Mouse (Mus musculus) heart, embryonic 13.5 days (tissue): ENCODE results near the gene Matn4. TPM values are rescaled to one million over a fixed set of nuclear protein-coding genes. Genes with fewer than 3 reads are reported as not detected.

Experiments used
- ATAC-seq: fragments of 200-750 bp; cut with Nextera tagmentation; 2 replicates; pipeline ENCODE4 v1.8.0; 2017; ENCODE audit warnings: moderate TSS enrichment; ENCODE audit not compliant: insufficient number of reproducible peaks, low FRiP score, low TSS enrichment; ENCODE audit errors: extremely low read depth
- H3K27ac ChIP-seq: fragments of 300-500 bp; sonication (generic); replicated peaks from 2 replicates; pipeline ENCODE4 v1.5.1; 2015; ENCODE audit warnings: moderate library complexity, mild to moderate bottlenecking, inconsistent platforms
- H3K27me3 ChIP-seq: fragments of 300-500 bp; sonication (generic); replicated peaks from 2 replicates; pipeline ENCODE4 v1.6.1; 2015; ENCODE audit warnings: mild to moderate bottlenecking, inconsistent platforms
- H3K36me3 ChIP-seq: fragments of 300-500 bp; sonication (generic); 2 replicates; pipeline ENCODE4 v1.6.1; 2015; ENCODE audit warnings: mild to moderate bottlenecking, inconsistent platforms
- H3K4me1 ChIP-seq: fragments of 300-500 bp; sonication (generic); 2 replicates; pipeline ENCODE4 v1.6.1; 2015; ENCODE audit warnings: inconsistent platforms
- H3K4me2 ChIP-seq: fragments of 300-500 bp; sonication (generic); 2 replicates; pipeline ENCODE4 v1.6.1; 2015; ENCODE audit warnings: inconsistent platforms, mild to moderate bottlenecking, moderate library complexity
- H3K4me3 ChIP-seq: fragments of 300-500 bp; sonication (generic); 2 replicates; pipeline ENCODE4 v1.5.1; 2015; ENCODE audit warnings: moderate library complexity, mild to moderate bottlenecking, inconsistent platforms
- H3K9ac ChIP-seq: fragments of 300-500 bp; sonication (generic); 2 replicates; pipeline ENCODE4 v1.6.1; 2015; ENCODE audit warnings: inconsistent platforms, mild to moderate bottlenecking, moderate library complexity
- H3K9me3 ChIP-seq: fragments of 300-500 bp; sonication (generic); 2 replicates; pipeline ENCODE4 v1.6.1; 2016; ENCODE audit warnings: inconsistent platforms
- WGBS: fragments of 180-500 bp; shearing (Covaris S2); methylation state at CpG from one replicate; pipeline ENCODE4 v1.1.7; 2015; ENCODE audit warnings: mixed read lengths; 5-methylcytosine and 5-hydroxymethylcytosine counted together
- polyA plus RNA-seq: library from polyadenylated mRNA; unstranded; fragments of >200 nt; fragmentation: Nextera tagmentation; extraction: Ambion mirVana; gene quantifications from 2 replicates; pipeline ENCODE4 v1.2.1, GENCODE M21; 2015

Matn4 gene
- polyA plus RNA-seq, 1 experiment from 2014 or later, result 5.2 TPM

- Histone ChIP-seq H3K9ac (peak overlapping the region; percentile 61; the same call in 1 of the 2 replicates), H3K36me3 (no peaks in the 10 kb centered on the region), H3K27ac (no peak overlapping the region), H3K4me1 (peaks cover 32% of the 10 kb centered on the region), H3K9me3 (no peaks in the 10 kb centered on the region), H3K27me3 (peaks cover 98% of the 10 kb centered on the region), H3K4me3 (peak overlapping the region; percentile 29; the same call in 1 of the 2 replicates), H3K4me2 (peak overlapping the region; percentile 57)
- WGBS, result 1% methylated on average over 22 of the region's 22 CpGs
- ATAC-seq, result no peak
Measured at GRCm38 (mm10) chr2:164407708-164408107, 2.7 kb upstream of the Matn4 start.

- H3K27me3 ChIP-seq, result peaks cover 100% of the 10 kb centered on the region
- no peak for ATAC-seq
- H3K4me1 ChIP-seq, result peaks cover 42% of the 10 kb centered on the region
- no peaks in the 10 kb centered on the region for H3K9me3 ChIP-seq
- no peak overlapping the region for H3K4me3 ChIP-seq
- 41% methylated on average over 5 of the region's 5 CpGs for WGBS
- no peak overlapping the region for H3K27ac ChIP-seq
- no peaks in the 10 kb centered on the region for H3K36me3 ChIP-seq
- H3K9ac ChIP-seq, result no peak overlapping the region
- no peak overlapping the region for H3K4me2 ChIP-seq
Measured at GRCm38 (mm10) chr2:164405519-164405918, 559 bp upstream of the Matn4 start.

GRCm38 (mm10) chr2:164404082-164404990, 624 bp downstream of the Matn4 start:
- Histone ChIP-seq H3K9me3 (no peaks in the 10 kb centered on the region), H3K36me3 (no peaks in the 10 kb centered on the region), H3K9ac (peak overlapping the region; percentile 74), H3K4me3 (peak overlapping the region; percentile 55), H3K27ac (no peak overlapping the region), H3K4me1 (peaks cover 46% of the 10 kb centered on the region), H3K4me2 (peak overlapping the region; percentile 82), H3K27me3 (peaks cover 100% of the 10 kb centered on the region)
- WGBS, result 1% methylated on average over 49 of the region's 49 CpGs
- no peak; the same call in 1 of the 2 replicates for ATAC-seq

GRCm38 (mm10) chr2:164403396-164404081, 1.4 kb downstream of the Matn4 start:
- H3K27ac ChIP-seq, result no peak overlapping the region
- H3K4me2 ChIP-seq, result peak overlapping the region; percentile 82
- no peak for ATAC-seq
- H3K27me3 ChIP-seq, result peaks cover 99% of the 10 kb centered on the region
- no peaks in the 10 kb centered on the region for H3K36me3 ChIP-seq
- H3K4me1 ChIP-seq, result peaks cover 45% of the 10 kb centered on the region
- no peak overlapping the region for H3K9ac ChIP-seq
- H3K9me3 ChIP-seq, result no peaks in the 10 kb centered on the region
- peak overlapping the region; percentile 55 for H3K4me3 ChIP-seq
- 12% methylated on average over 14 of the region's 14 CpGs for WGBS

GRCm38 (mm10) chr2:164402906-164403305, 2.1 kb downstream of the Matn4 start, which contains the start of gene Rbpjl:
Gene Rbpjl, plus strand, starts transcription at chr2:164403141.
- peaks cover 2% of the 10 kb centered on the region; the same call in 1 of the 2 replicates for H3K9me3 ChIP-seq
- peak within 1 kb of the TSS; percentile 55 for H3K4me3 ChIP-seq
- H3K27me3 ChIP-seq, result peaks cover 93% of the 10 kb centered on the region
- no peaks in the 10 kb centered on the region for H3K36me3 ChIP-seq
- H3K27ac ChIP-seq, result no peak within 1 kb of the TSS
- WGBS, result 4% methylated on average over 17 of the region's 17 CpGs
- H3K4me2 ChIP-seq, result peak within 1 kb of the TSS; percentile 82
- peak within 1 kb of the TSS; percentile 74; the same call in 1 of the 2 replicates for H3K9ac ChIP-seq
- peaks cover 39% of the 10 kb centered on the region for H3K4me1 ChIP-seq
- ATAC-seq, result 0 out of 2 replicates have a peak, but pooled peaks have one; percentile 24

- peaks cover 82% of the 10 kb centered on the region for H3K27me3 ChIP-seq
- peaks cover 12% of the 10 kb centered on the region for H3K4me1 ChIP-seq
- no peak overlapping the region for H3K4me3 ChIP-seq
- H3K9ac ChIP-seq, result no peak overlapping the region
- 62% methylated on average over 12 of the region's 12 CpGs for WGBS
- no peaks in the 10 kb centered on the region for H3K36me3 ChIP-seq
- no peak overlapping the region for H3K4me2 ChIP-seq
- no peak overlapping the region for H3K27ac ChIP-seq
- peaks cover 13% of the 10 kb centered on the region; the same call in 1 of the 2 replicates for H3K9me3 ChIP-seq
- no peak for ATAC-seq
Measured at GRCm38 (mm10) chr2:164396911-164397310, 8.0 kb downstream of the Matn4 start.

- Histone ChIP-seq H3K9me3 (peaks cover 13% of the 10 kb centered on the region; the same call in 1 of the 2 replicates), H3K9ac (no peak overlapping the region), H3K4me2 (no peak overlapping the region), H3K36me3 (no peaks in the 10 kb centered on the region), H3K27me3 (peaks cover 82% of the 10 kb centered on the region), H3K27ac (no peak overlapping the region), H3K4me1 (peaks cover 10% of the 10 kb centered on the region), H3K4me3 (no peak overlapping the region)
- no peak for ATAC-seq
- 82% methylated on average over 7 of the region's 7 CpGs for WGBS
Measured at GRCm38 (mm10) chr2:164396076-164396475, 8.9 kb downstream of the Matn4 start.

- H3K4me1 ChIP-seq, result peaks cover 8% of the 10 kb centered on the region
- no peak overlapping the region for H3K4me3 ChIP-seq
- no peak overlapping the region for H3K9ac ChIP-seq
- no peak overlapping the region for H3K4me2 ChIP-seq
- no peak overlapping the region for H3K27ac ChIP-seq
- no peak for ATAC-seq
- H3K27me3 ChIP-seq, result peaks cover 84% of the 10 kb centered on the region
- H3K9me3 ChIP-seq, result peaks cover 13% of the 10 kb centered on the region; the same call in 1 of the 2 replicates
- no peaks in the 10 kb centered on the region for H3K36me3 ChIP-seq
- 68% methylated on average over 29 of the region's 29 CpGs for WGBS
Measured at GRCm38 (mm10) chr2:164393126-164393525, 11.8 kb downstream of the Matn4 start.

GRCm38 (mm10) chr2:164389499-164389898, 15.5 kb downstream of the Matn4 start:
- H3K4me3 ChIP-seq, result peak overlapping the region; percentile 59
- peaks cover 83% of the 10 kb centered on the region for H3K27me3 ChIP-seq
- peak overlapping the region; percentile 62 for H3K27ac ChIP-seq
- peak overlapping the region; percentile 83 for H3K4me2 ChIP-seq
- peaks cover 27% of the 10 kb centered on the region for H3K4me1 ChIP-seq
- H3K36me3 ChIP-seq, result no peaks in the 10 kb centered on the region
- no peak for ATAC-seq
- H3K9me3 ChIP-seq, result no peaks in the 10 kb centered on the region
- peak overlapping the region; percentile 76 for H3K9ac ChIP-seq
- WGBS, result under 1% methylated on average over 30 of the region's 30 CpGs

- no peak for ATAC-seq
- WGBS, result 2% methylated on average over 17 of the region's 17 CpGs
Measured at GRCm38 (mm10) chr2:164389020-164389419, 15.9 kb downstream of the Matn4 start, which contains the start of gene Slpi. Gene Slpi, minus strand, starts transcription at chr2:164389095.

GRCm38 (mm10) chr2:164386953-164387352, 18.0 kb downstream of the Matn4 start:
- ATAC-seq, result no peak
- Histone ChIP-seq H3K4me3 (no peak overlapping the region), H3K4me1 (peaks cover 33% of the 10 kb centered on the region), H3K9ac (no peak overlapping the region), H3K27me3 (peaks cover 57% of the 10 kb centered on the region), H3K27ac (no peak overlapping the region), H3K4me2 (peak overlapping the region; percentile 33; the same call in 1 of the 2 replicates), H3K9me3 (no peaks in the 10 kb centered on the region), H3K36me3 (no peaks in the 10 kb centered on the region)
- 11% methylated on average over 8 of the region's 8 CpGs for WGBS

More at GRCm38 (mm10) chr2:164389020-164389419, 15.9 kb downstream of the Matn4 start, which contains the start of gene Slpi:
- H3K4me2 ChIP-seq, result peak within 1 kb of the TSS; percentile 83
- H3K4me3 ChIP-seq, result peak within 1 kb of the TSS; percentile 59
- no peaks in the 10 kb centered on the region for H3K9me3 ChIP-seq
- H3K4me1 ChIP-seq, result peaks cover 27% of the 10 kb centered on the region
- H3K36me3 ChIP-seq, result no peaks in the 10 kb centered on the region
- peak within 1 kb of the TSS; percentile 62 for H3K27ac ChIP-seq
- H3K9ac ChIP-seq, result peak within 1 kb of the TSS; percentile 76
- H3K27me3 ChIP-seq, result peaks cover 78% of the 10 kb centered on the region
